Mouse (Mus musculus): ENCODE measurements at regions not wholly inside any gene's neighbourhood (a gene's known extent, or its start where the extent isn't known, plus 50 kb on each side); places are given as distances from the start of the nearest gene placed in this dataset.

DNA sequence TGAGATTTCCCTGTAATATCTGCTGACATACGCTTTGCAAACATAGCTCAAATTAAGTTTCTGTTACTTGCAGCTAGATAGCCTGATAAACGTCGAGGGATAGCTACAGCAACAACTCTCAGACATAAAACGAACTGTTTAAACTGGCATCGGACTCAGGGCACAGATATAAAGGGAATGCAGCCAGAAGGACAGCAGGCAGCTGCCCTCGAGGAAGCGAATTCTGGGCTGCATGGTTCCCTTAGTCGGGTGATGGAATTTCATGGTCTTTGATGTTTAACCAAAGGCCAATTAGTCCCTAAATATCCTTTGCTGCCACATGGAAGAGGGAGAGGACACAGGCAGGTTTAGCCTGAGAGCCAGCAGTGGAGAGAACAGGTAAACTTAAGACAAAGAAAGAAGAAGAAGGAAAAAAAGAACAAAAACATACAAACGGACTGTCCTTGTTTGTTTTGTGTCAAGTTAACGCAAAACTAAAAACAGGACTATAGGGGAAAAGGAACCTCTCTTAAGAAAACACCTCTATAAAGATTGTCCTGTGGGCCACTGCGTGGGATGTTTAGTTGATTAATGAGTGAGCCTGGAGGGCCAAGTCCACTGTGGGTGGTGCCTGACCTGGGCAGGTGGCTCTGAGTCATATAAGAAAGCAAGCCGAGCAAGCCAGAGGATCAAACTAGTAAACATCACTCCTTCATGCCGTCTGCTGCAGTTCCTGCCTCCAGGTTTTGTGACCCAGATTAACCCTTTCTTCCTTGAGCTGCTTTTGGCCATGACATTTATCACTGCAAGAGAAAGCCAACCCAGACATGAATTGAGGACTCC lies 255.5 kb downstream of the Gm4791 start:
- DNase-seq (ENCODE audit: low spot score): no peak
- Histone ChIP-seq H3K4me1 (ENCODE audit: control insufficient read depth, insufficient read depth, low read length) (no peaks in the 10 kb centered on the region), H3K9me3 (ENCODE audit: control insufficient read depth, low read length) (peaks cover 3% of the 10 kb centered on the region; the same call in 1 of the 2 replicates)

GRCm38 (mm10) chr9:47265946-47266490 lies 264.0 kb upstream of the Cadm1 start:
- H3K4me2 ChIP-seq (ENCODE audit: low read depth, low read length): no peak overlapping the region
- H3K27ac ChIP-seq (replicated peaks; ENCODE audit: low read depth, low read length): no peak overlapping the region
- peak; percentile 75 for ATAC-seq (ENCODE audit: low read depth)
- no peaks in the 10 kb centered on the region for H3K36me3 ChIP-seq (ENCODE audit: control insufficient read depth, insufficient read depth, low read length)
- 34% methylated on average over 9 of the region's 9 CpGs for WGBS
- peaks cover 11% of the 10 kb centered on the region for H3K4me1 ChIP-seq (ENCODE audit: control insufficient read depth, insufficient read depth, low read length)
- H3K9me3 ChIP-seq (ENCODE audit: control insufficient read depth, low read length): no peaks in the 10 kb centered on the region
- H3K4me3 ChIP-seq (ENCODE audit: low read depth, low read length): no peak overlapping the region
- H3K27me3 ChIP-seq (replicated peaks; ENCODE audit: control insufficient read depth, insufficient read depth, low read length): no peaks in the 10 kb centered on the region
- peak; percentile 88 for DNase-seq (ENCODE audit: low spot score)
- no peak overlapping the region for H3K9ac ChIP-seq (ENCODE audit: low read depth, low read length)

More for the DNA sequence above, 255.5 kb downstream of the Gm4791 start:
- no peaks in the 10 kb centered on the region for H3K27me3 ChIP-seq (replicated peaks; ENCODE audit: control insufficient read depth, insufficient read depth, low read length)
- WGBS: 32% methylated on average over 13 of the region's 13 CpGs
- no peak for ATAC-seq (ENCODE audit: low read depth)
- no peak overlapping the region for H3K4me3 ChIP-seq (ENCODE audit: low read depth, low read length)
- H3K4me2 ChIP-seq (ENCODE audit: low read depth, low read length): no peak overlapping the region
- H3K36me3 ChIP-seq (ENCODE audit: control insufficient read depth, insufficient read depth, low read length): no peaks in the 10 kb centered on the region
- H3K27ac ChIP-seq (replicated peaks; ENCODE audit: low read depth, low read length): no peak overlapping the region
- H3K9ac ChIP-seq (ENCODE audit: low read depth, low read length): no peak overlapping the region

DNA sequence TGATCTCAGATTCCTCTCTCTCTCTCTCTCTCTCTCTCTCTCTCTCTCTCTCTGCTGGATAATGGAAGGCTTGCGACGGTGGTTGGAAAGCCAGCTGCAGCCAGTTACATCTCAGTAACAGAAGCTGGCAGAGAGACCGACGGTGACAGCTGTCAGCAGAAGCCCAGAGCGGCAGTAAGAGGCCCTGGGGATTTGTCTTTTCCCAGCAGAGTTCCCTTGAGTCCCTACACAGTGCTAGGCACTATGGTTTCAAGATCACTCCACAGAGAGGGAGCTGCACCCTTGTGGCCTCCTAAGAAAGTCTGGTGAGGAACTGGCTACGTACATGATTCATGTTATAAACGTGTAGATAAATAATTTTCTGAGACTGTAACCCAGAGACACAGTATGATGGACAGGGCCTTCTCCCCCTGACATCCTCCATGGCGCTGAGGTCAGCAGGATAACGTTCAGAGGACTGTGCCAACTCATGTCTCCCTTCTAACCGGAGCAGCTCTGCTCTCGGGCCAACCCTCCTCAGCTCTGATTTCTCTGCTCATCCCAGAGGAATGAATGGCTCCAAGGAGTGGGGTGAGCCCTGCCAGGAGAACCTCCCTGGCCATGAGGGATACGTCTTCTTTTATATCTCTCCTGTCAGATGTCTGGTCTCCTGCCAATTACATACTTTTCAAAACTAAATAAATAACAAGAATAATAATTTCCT lies 253.5 kb upstream of the Cadm1 start:
- no peaks in the 10 kb centered on the region for H3K36me3 ChIP-seq (ENCODE audit: control insufficient read depth, insufficient read depth, low read length)
- ATAC-seq (ENCODE audit: low read depth) (peak; percentile 50), DNase-seq (ENCODE audit: low spot score) (peak; percentile 87)
- no peak overlapping the region for H3K4me3 ChIP-seq (ENCODE audit: low read depth, low read length)
- no peak overlapping the region for H3K27ac ChIP-seq (replicated peaks; ENCODE audit: low read depth, low read length)
- H3K9ac ChIP-seq (ENCODE audit: low read depth, low read length): no peak overlapping the region
- no peak overlapping the region for H3K4me2 ChIP-seq (ENCODE audit: low read depth, low read length)
- peaks cover 18% of the 10 kb centered on the region for H3K4me1 ChIP-seq (ENCODE audit: control insufficient read depth, insufficient read depth, low read length)
- no peaks in the 10 kb centered on the region for H3K27me3 ChIP-seq (replicated peaks; ENCODE audit: control insufficient read depth, insufficient read depth, low read length)
- H3K9me3 ChIP-seq (ENCODE audit: control insufficient read depth, low read length): no peaks in the 10 kb centered on the region
- 32% methylated on average over 12 of the region's 12 CpGs for WGBS

GRCm38 (mm10) chr9:47279410-47279809 lies 250.6 kb upstream of the Cadm1 start:
- Histone ChIP-seq H3K27ac (replicated peaks; ENCODE audit: low read depth, low read length) (no peak overlapping the region), H3K9ac (ENCODE audit: low read depth, low read length) (no peak overlapping the region), H3K27me3 (replicated peaks; ENCODE audit: control insufficient read depth, insufficient read depth, low read length) (no peaks in the 10 kb centered on the region), H3K4me2 (ENCODE audit: low read depth, low read length) (no peak overlapping the region), H3K9me3 (ENCODE audit: control insufficient read depth, low read length) (no peaks in the 10 kb centered on the region), H3K4me1 (ENCODE audit: control insufficient read depth, insufficient read depth, low read length) (peaks cover 18% of the 10 kb centered on the region), H3K4me3 (ENCODE audit: low read depth, low read length) (no peak overlapping the region), H3K36me3 (ENCODE audit: control insufficient read depth, insufficient read depth, low read length) (no peaks in the 10 kb centered on the region)
- 55% methylated on average over 6 of the region's 6 CpGs for WGBS
- peak; percentile 84 for DNase-seq (ENCODE audit: low spot score)
- ATAC-seq (ENCODE audit: low read depth): 0 out of 2 replicates have a peak, but pooled peaks have one; percentile 10

DNA sequence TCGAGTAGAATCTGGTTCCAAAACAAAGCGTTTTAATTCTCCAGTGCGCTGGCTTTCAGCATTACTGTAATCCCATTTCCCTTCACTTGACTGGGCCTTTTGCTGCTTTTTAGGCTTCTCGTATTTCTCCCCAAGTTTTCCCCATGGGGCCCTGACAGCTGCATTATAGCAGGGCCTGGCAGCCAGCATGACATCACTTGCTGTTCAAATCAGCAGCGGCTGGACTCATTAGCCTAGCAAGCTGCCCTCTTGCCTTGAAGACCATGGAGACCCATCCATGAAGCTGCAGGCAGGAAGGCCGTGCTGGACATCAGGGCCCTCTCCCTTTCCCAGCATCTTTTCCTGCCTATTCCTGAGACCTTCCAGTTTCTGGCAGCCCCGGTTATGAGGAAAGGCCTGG lies 249.8 kb upstream of the Cadm1 start:
- Histone ChIP-seq H3K4me1 (ENCODE audit: control insufficient read depth, insufficient read depth, low read length) (peaks cover 18% of the 10 kb centered on the region), H3K27me3 (replicated peaks; ENCODE audit: control insufficient read depth, insufficient read depth, low read length) (no peaks in the 10 kb centered on the region), H3K27ac (replicated peaks; ENCODE audit: low read depth, low read length) (peak overlapping the region; percentile 16; the same call in 1 of the 2 replicates), H3K9me3 (ENCODE audit: control insufficient read depth, low read length) (no peaks in the 10 kb centered on the region), H3K9ac (ENCODE audit: low read depth, low read length) (no peak overlapping the region), H3K36me3 (ENCODE audit: control insufficient read depth, insufficient read depth, low read length) (no peaks in the 10 kb centered on the region), H3K4me2 (ENCODE audit: low read depth, low read length) (no peak overlapping the region), H3K4me3 (ENCODE audit: low read depth, low read length) (no peak overlapping the region)
- DNase-seq (ENCODE audit: low spot score): peak; percentile 95
- 18% methylated on average over 7 of the region's 7 CpGs for WGBS
- ATAC-seq (ENCODE audit: low read depth): peak; percentile 78

GRCm38 (mm10) chr9:47280598-47280997 lies 249.4 kb upstream of the Cadm1 start:
- H3K9me3 ChIP-seq (ENCODE audit: control insufficient read depth, low read length): no peaks in the 10 kb centered on the region

GRCm38 (mm10) chr9:47283746-47284455 lies 246.1 kb upstream of the Cadm1 start:
- WGBS: 84% methylated on average over 4 of the region's 4 CpGs

More at GRCm38 (mm10) chr9:47280598-47280997, 249.4 kb upstream of the Cadm1 start:
- no peaks in the 10 kb centered on the region for H3K36me3 ChIP-seq (ENCODE audit: control insufficient read depth, insufficient read depth, low read length)
- DNase-seq (ENCODE audit: low spot score): peak; percentile 56
- H3K9ac ChIP-seq (ENCODE audit: low read depth, low read length): no peak overlapping the region
- H3K27me3 ChIP-seq (replicated peaks; ENCODE audit: control insufficient read depth, insufficient read depth, low read length): no peaks in the 10 kb centered on the region
- H3K27ac ChIP-seq (replicated peaks; ENCODE audit: low read depth, low read length): peak overlapping the region; percentile 16; the same call in 1 of the 2 replicates
- H3K4me1 ChIP-seq (ENCODE audit: control insufficient read depth, insufficient read depth, low read length): peaks cover 18% of the 10 kb centered on the region
- no peak overlapping the region for H3K4me2 ChIP-seq (ENCODE audit: low read depth, low read length)
- 0 out of 2 replicates have a peak, but pooled peaks have one; percentile 3 for ATAC-seq (ENCODE audit: low read depth)
- H3K4me3 ChIP-seq (ENCODE audit: low read depth, low read length): no peak overlapping the region
- 37% methylated on average over 8 of the region's 8 CpGs for WGBS

More at GRCm38 (mm10) chr9:47283746-47284455, 246.1 kb upstream of the Cadm1 start:
- Histone ChIP-seq H3K4me2 (ENCODE audit: low read depth, low read length) (no peak overlapping the region), H3K36me3 (ENCODE audit: control insufficient read depth, insufficient read depth, low read length) (no peaks in the 10 kb centered on the region), H3K4me1 (ENCODE audit: control insufficient read depth, insufficient read depth, low read length) (peaks cover 19% of the 10 kb centered on the region), H3K27me3 (replicated peaks; ENCODE audit: control insufficient read depth, insufficient read depth, low read length) (no peaks in the 10 kb centered on the region), H3K9me3 (ENCODE audit: control insufficient read depth, low read length) (no peaks in the 10 kb centered on the region), H3K9ac (ENCODE audit: low read depth, low read length) (no peak overlapping the region), H3K27ac (replicated peaks; ENCODE audit: low read depth, low read length) (no peak overlapping the region), H3K4me3 (ENCODE audit: low read depth, low read length) (no peak overlapping the region)
- DNase-seq (ENCODE audit: low spot score): no peak
- no peak for ATAC-seq (ENCODE audit: low read depth)

Measured in embryonic facial prominence, embryonic 14.5 days (tissue).